ENCODE assay signal across 10 mouse cellular contexts in the genomic region with DNA sequence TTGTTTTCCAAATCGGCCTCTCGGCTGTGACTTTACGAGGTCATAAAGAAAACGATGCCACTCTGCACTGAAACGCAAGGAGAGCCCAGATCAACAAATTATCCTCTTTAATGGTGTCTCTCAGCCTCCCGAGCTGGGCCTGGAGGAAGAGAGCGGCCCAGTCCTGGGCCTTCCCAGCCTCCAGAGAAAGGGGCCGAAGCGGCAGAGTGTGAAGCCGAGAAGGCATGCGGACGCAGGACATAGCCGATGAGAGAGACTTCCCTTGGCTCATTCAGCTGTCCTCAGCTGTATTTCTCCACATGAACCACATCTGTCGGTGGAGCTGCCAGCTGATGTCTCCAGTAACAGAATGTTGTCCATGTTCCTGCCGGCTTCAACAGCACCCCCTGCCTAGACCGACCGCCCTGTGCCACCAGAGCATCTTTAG.
DNase-seq lines count a peak whose midpoint lies in the region; ATAC-seq lines count a peak whose summit lies in the region.
"Had no signal": no experiment of that assay in that cellular context is flagged by ENCODE, and none has a peak within 500 bp of the region (broad histone marks: within the 10 kb centered on the region; RNA-seq: fewer than 3 reads in every experiment).

No protein-coding gene starts in this region.

- no peak for ATAC-seq in forebrain, embryonic 12.5 days (ENCODE audit: low FRiP score)
- ATAC-seq in forebrain, embryonic 15.5 days (replicated peaks) = no peak
- no peak for ATAC-seq in hindbrain, embryonic 13.5 days (ENCODE audit: low FRiP score)

- H3K36me3 ChIP-seq in forebrain, embryonic 12.5 days (replicated peaks) = no peaks in the 10 kb centered on the region
- no peaks in the 10 kb centered on the region for H3K36me3 ChIP-seq in forebrain, embryonic 15.5 days
- no peaks in the 10 kb centered on the region for H3K36me3 ChIP-seq in hindbrain, embryonic 13.5 days

- peaks cover 20% of the 10 kb centered on the region for H3K4me1 ChIP-seq in forebrain, embryonic 12.5 days
- H3K4me1 ChIP-seq in forebrain, embryonic 15.5 days = peaks cover 24% of the 10 kb centered on the region
- peaks cover 44% of the 10 kb centered on the region for H3K4me1 ChIP-seq in hindbrain, embryonic 13.5 days (replicated peaks)

- H3K27ac ChIP-seq in forebrain, embryonic 12.5 days = peak overlapping the region; percentile 46; the same call in 1 of the 2 replicates
- H3K27ac ChIP-seq in forebrain, embryonic 15.5 days (replicated peaks) = no peak overlapping the region
- peak overlapping the region; percentile 79 for H3K27ac ChIP-seq in hindbrain, embryonic 13.5 days

- DNase-seq in embryo, embryonic 11.5 days (ENCODE audit: low read depth, low spot score) = peak; percentile 9
- peak; percentile 7 to 37 for DNase-seq in lung, postnatal 4 days
- no peak for DNase-seq in adrenal gland, adult 8-10 months
- no peak for DNase-seq in T-cell, adult 2 months (ENCODE audit: low spot score)
- no peak for DNase-seq in frontal cortex, adult 2 months (ENCODE audit: extremely low spot score in 1 of 2, low spot score in 1 of 2)
- DNase-seq: layer of hippocampus, postnatal 36 days had no signal

- WGBS in forebrain, embryonic 12.5 days = 81% methylated on average over 17 of the region's 17 CpGs
- 78% methylated on average over 17 of the region's 17 CpGs for WGBS in forebrain, embryonic 15.5 days
- WGBS in hindbrain, embryonic 13.5 days = 50% methylated on average over 17 of the region's 17 CpGs

- H3K4me2 ChIP-seq in forebrain, embryonic 12.5 days = no peak overlapping the region
- H3K4me2 ChIP-seq in forebrain, embryonic 15.5 days (replicated peaks) = no peak overlapping the region
- peak overlapping the region; percentile 26 for H3K4me2 ChIP-seq in hindbrain, embryonic 13.5 days

- H3K4me3 ChIP-seq in forebrain, embryonic 12.5 days (replicated peaks) = no peak overlapping the region
- no peak overlapping the region for H3K4me3 ChIP-seq in forebrain, embryonic 15.5 days
- no peak overlapping the region for H3K4me3 ChIP-seq in hindbrain, embryonic 13.5 days
- H3K4me3 ChIP-seq: erythroblast, embryonic 14.5 days had no signal

- H3K9ac ChIP-seq in forebrain, embryonic 12.5 days = no peak overlapping the region
- no peak overlapping the region for H3K9ac ChIP-seq in forebrain, embryonic 15.5 days (replicated peaks)
- 0 out of 2 replicates have a peak overlapping the region, but pooled peaks have one; percentile 16 for H3K9ac ChIP-seq in hindbrain, embryonic 13.5 days

- 0 out of 2 replicates have a peak, but pooled peaks cover 3% of the 10 kb centered on the region for H3K27me3 ChIP-seq in forebrain, embryonic 12.5 days
- no peaks in the 10 kb centered on the region for H3K27me3 ChIP-seq in forebrain, embryonic 15.5 days
- 0 out of 2 replicates have a peak, but pooled peaks cover 5% of the 10 kb centered on the region for H3K27me3 ChIP-seq in hindbrain, embryonic 13.5 days

- no peaks in the 10 kb centered on the region for H3K9me3 ChIP-seq in forebrain, embryonic 12.5 days
- H3K9me3 ChIP-seq in forebrain, embryonic 15.5 days = no peaks in the 10 kb centered on the region
- no peaks in the 10 kb centered on the region for H3K9me3 ChIP-seq in hindbrain, embryonic 13.5 days

Comparison
In these comparisons a context has a peak if more than half of its experiments do, and no peak if none do; other contexts are left out.
1. DNase-seq: peak in embryo, embryonic 11.5 days (single experiment) and lung, postnatal 4 days (2 of 2); none in adrenal gland, adult 8-10 months (single experiment), T-cell, adult 2 months (single experiment) and frontal cortex, adult 2 months (0 of 2).